Mouse (Mus musculus) testis, adult 10 weeks (tissue): ENCODE data around the gene Acsm1. TPM values are rescaled to one million over a fixed set of nuclear protein-coding genes. Genes with fewer than 3 reads are reported as not detected.

Experiments used
- polyA plus RNA-seq: library from polyadenylated mRNA; stranded (reverse); fragments of 350-450 nt; fragmentation: Illumina TruSeq; extraction: RNeasy Lipid Tissue Mini Kit (QIAGEN cat#74804); gene quantifications from one replicate; pipeline ENCODE4 v1.2.3, GENCODE M21; 2014; ENCODE audit warnings: low read depth, low replicate concordance

Gene Acsm1
- not detected for polyA plus RNA-seq

DNA sequence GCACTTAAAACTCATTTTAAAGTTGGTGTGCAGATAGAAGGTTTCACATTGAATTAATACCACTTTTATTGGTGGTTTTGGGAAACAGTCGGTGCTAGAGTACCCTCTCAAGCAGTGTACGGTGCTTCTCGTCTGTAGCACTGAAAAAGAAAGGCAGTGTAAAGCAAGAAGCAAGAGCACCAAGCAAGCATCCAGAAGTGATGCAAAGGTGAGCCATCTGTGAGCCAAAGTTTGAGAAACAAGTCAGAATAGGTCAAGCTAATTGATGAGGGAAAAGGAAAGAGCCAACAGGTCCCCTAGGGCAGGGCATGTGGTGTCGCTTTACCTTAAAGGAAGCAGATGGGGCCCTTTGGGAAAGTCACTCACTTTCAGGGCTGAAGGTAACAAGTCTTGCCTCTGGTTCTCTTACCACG is at the start of gene Acsm1:
Acsm1 (plus strand) TSS at position 363 of the 413 bp plus-strand sequence.

GRCm38 (mm10) chr7:119689726-119690125 is 82.9 kb downstream of the Acsm1 start, which contains the start of gene Acsm4:
Gene Acsm4, plus strand, starts transcription at chr7:119690026.

Other genes with a start within 250 kb of the Acsm1 start
- gene Gp2, start 147.7 kb upstream of the Acsm1 start, polyA plus RNA-seq = not detected
- 0.28 TPM for gene Umod, start 127.7 kb upstream of the Acsm1 start, polyA plus RNA-seq
- 0.34 TPM for gene Acsm5, start 87.6 kb upstream of the Acsm1 start, polyA plus RNA-seq
- 321 TPM for gene Pdilt, start 83.5 kb upstream of the Acsm1 start, polyA plus RNA-seq
- 0.10 TPM for gene Acsm2, start 52.7 kb upstream of the Acsm1 start, polyA plus RNA-seq
- gene Acsm4, start 83.0 kb downstream of the Acsm1 start, polyA plus RNA-seq = not detected
- 39.0 TPM for gene Thumpd1, start 113.8 kb downstream of the Acsm1 start, polyA plus RNA-seq
- 3.2 TPM for gene Acsm3, start 153.9 kb downstream of the Acsm1 start, polyA plus RNA-seq
- 257 TPM for gene Rexo5, start 187.0 kb downstream of the Acsm1 start, polyA plus RNA-seq
- 26.7 TPM for gene Eri2, start 187.0 kb downstream of the Acsm1 start, polyA plus RNA-seq